Mouse (Mus musculus) small intestine, adult 2 months (tissue): ENCODE measurements around the gene Hmmr. TPM values are rescaled to one million over a fixed set of nuclear protein-coding genes. Genes with fewer than 3 reads are reported as not detected.
A peak's percentile ranks its signal among the peaks of the same experiment; 100 is the strongest.
"Not testable (repeated sequence)": the region's sequence is repeated elsewhere in the genome, so short reads cannot be mapped to it uniquely, and the experiment has no call there.

Source experiments
- H3K27ac ChIP-seq: fragments of 200-500 bp; 2 replicates; pipeline ENCODE4 v1.5.1; 2012; ENCODE audit warnings: low read depth, low read length, control low read depth, inconsistent platforms; ENCODE audit not compliant: insufficient read depth
- H3K27me3 ChIP-seq: fragments of 200-500 bp; 2 replicates; pipeline ENCODE4 v1.6.1; 2012; ENCODE audit warnings: mild to moderate bottlenecking, moderate library complexity, low read length, inconsistent platforms; ENCODE audit not compliant: control insufficient read depth, insufficient read depth
- H3K36me3 ChIP-seq: fragments of 200-500 bp; 2 replicates; pipeline ENCODE4 v1.6.1; 2012; ENCODE audit warnings: mild to moderate bottlenecking, low read length, control low read depth, inconsistent platforms; ENCODE audit not compliant: control insufficient read depth, insufficient read depth
- H3K4me1 ChIP-seq: fragments of 200-500 bp; 2 replicates; pipeline ENCODE4 v1.6.1; 2012; ENCODE audit warnings: low read length, inconsistent platforms, mixed read lengths; ENCODE audit not compliant: control insufficient read depth, insufficient read depth, insufficient read length
- H3K4me3 ChIP-seq: fragments of 200-500 bp; 2 replicates; pipeline ENCODE4 v1.5.1; 2012; ENCODE audit warnings: low read depth, mild to moderate bottlenecking, control low read depth, inconsistent platforms, low read length, moderate library complexity
- CTCF ChIP-seq: fragments of 200-500 bp; IDR thresholded peaks from 2 replicates; pipeline ENCODE4 v1.5.1; 2012; ENCODE audit warnings: low read depth, mild to moderate bottlenecking, control low read depth, inconsistent platforms, low read length, moderate library complexity, mixed read lengths; ENCODE audit not compliant: insufficient replicate concordance, insufficient read length; ENCODE audit errors: extremely low read depth
- POLR2A ChIP-seq: fragments of 200-500 bp; IDR thresholded peaks from 2 replicates; pipeline ENCODE4 v1.6.1; 2012; ENCODE audit warnings: low read depth, mild to moderate bottlenecking, control low read depth, inconsistent platforms, low read length, moderate library complexity
- WGBS: fragments of 180-500 bp; shearing (Covaris S2); methylation state at CpG from one replicate; pipeline ENCODE4 v1.1.7; 2018; 5-methylcytosine and 5-hydroxymethylcytosine counted together
- polyA plus RNA-seq: library from polyadenylated mRNA; depleted of rRNA; stranded (reverse); fragments of >200 nt; gene quantifications from 2 replicates; pipeline ENCODE4 v1.2.3, GENCODE M21; 2012

Hmmr gene
- polyA plus RNA-seq, 1 experiment = 1.8 TPM

DNA sequence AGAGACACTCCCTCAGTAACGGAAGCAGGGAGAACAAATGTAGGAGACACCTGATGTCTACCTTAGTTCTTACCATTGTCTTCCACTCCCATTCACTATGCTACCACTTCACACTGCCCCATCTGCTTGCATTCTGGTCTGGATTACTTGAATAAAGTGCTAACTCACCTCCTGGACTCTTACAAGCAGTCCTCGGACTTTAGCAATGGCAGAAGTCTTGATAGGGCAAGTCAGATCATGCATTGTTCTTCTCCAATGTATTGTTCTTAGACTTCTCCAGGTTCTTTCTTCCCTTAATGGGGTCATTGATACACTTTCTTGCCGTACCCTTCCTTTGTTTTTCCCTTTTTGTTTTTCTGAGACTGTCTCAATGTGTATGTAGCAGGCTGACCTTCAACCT lies 4.1 kb upstream of the Hmmr start:
- TF ChIP-seq POLR2A (no peak), CTCF (no peak)
- H3K27ac ChIP-seq = no peak overlapping the region
- no peaks in the 10 kb centered on the region for H3K27me3 ChIP-seq
- H3K4me1 ChIP-seq = no peaks in the 10 kb centered on the region
- H3K4me3 ChIP-seq = no peak overlapping the region
- H3K36me3 ChIP-seq = peaks cover 31% of the 10 kb centered on the region
- WGBS = 88% methylated on average over 3 of the region's 3 CpGs

- Histone ChIP-seq H3K4me1 (0 out of 2 replicates have a peak, but pooled peaks cover 2% of the 10 kb centered on the region), H3K27me3 (no peaks in the 10 kb centered on the region), H3K36me3 (peaks cover 22% of the 10 kb centered on the region), H3K4me3 (peak overlapping the region; percentile 73), H3K27ac (no peak overlapping the region)
- WGBS = 1% methylated on average over 11 of the region's 11 CpGs
- TF ChIP-seq CTCF (no peak), POLR2A (no peak)
These were observed 1.1 kb upstream of the Hmmr start for GRCm38 (mm10) chr11:40734251-40734752.

GRCm38 (mm10) chr11:40732997-40733338 lies 254 bp downstream of the Hmmr start:
- under 1% methylated on average over 14 of the region's 14 CpGs for WGBS
- Histone ChIP-seq H3K4me3 (peak overlapping the region; percentile 61), H3K4me1 (0 out of 2 replicates have a peak, but pooled peaks cover 2% of the 10 kb centered on the region), H3K27me3 (no peaks in the 10 kb centered on the region), H3K27ac (no peak overlapping the region), H3K36me3 (peaks cover 13% of the 10 kb centered on the region)
- no peak for TF ChIP-seq CTCF

DNA sequence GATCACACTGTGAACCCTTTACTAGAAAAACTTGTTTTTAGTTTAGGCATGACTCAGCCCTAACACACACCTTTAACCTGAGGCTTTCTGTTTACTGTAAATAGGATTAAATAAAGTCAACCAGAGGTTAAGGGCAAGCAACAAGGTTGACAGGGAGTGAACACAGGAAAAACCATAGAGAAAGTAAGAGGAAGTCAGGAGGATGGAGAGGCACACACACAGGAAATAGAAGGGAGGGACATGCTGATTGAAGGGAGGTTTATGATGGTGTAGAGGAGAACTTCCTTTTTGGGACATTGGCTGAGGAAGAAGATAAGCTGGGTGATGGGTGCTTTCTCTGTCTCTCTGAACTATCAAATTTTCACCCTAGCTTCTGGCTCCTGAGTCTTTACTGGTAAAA lies 14.9 kb downstream of the Hmmr start:
- TF ChIP-seq POLR2A (no peak), CTCF (no peak)
- Histone ChIP-seq H3K27me3 (no peaks in the 10 kb centered on the region), H3K4me1 (no peaks in the 10 kb centered on the region), H3K27ac (no peak overlapping the region), H3K36me3 (peaks cover 12% of the 10 kb centered on the region), H3K4me3 (no peak overlapping the region)

DNA sequence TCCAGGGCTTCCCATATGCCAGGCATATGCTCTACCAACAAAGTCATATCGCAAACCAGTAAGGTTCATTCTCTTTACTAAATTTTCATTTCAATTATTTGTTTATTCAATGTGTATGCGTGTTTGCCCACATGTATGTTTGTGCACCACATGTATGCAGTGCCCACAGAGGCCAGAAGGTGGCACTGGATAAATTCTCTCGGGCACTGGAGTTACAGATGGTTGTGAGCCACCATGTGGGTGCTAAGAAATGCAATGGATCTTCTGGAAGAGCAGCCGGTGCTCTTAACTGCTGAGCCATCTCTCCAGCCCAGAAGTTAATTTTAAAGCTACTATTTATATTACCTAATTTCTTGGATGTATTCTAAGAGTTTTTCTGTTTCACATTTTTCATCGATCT lies 17.7 kb downstream of the Hmmr start:
- H3K4me3 ChIP-seq = no peak overlapping the region
- no peak for TF ChIP-seq POLR2A
- TF ChIP-seq CTCF = no peak
- H3K27ac ChIP-seq = no peak overlapping the region
- no peaks in the 10 kb centered on the region for H3K4me1 ChIP-seq
- H3K27me3 ChIP-seq = no peaks in the 10 kb centered on the region
- WGBS = 95% methylated on average over 5 of the region's 5 CpGs
- peaks cover 9% of the 10 kb centered on the region for H3K36me3 ChIP-seq

DNA sequence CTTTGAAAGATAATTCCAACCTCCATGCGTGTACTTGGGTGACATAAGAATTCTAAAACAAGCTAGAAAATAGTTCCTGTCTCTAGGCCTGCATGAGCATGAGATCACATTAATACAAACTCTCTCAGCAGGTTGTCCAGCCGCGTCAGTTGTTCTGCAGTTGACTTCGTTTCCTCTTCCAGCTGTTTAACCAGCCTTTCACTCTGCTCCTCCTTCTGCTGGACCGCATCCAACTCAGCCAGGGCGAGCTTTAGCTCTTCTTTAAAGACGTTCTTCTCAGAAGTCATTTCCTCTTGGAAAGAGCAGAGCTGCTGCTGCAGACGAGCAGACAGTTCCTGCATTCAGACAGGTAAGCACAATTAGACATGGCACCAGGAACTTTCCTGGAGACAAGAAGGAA lies 19.4 kb downstream of the Hmmr start:
- 36% methylated on average over 8 of the region's 8 CpGs for WGBS
- no peaks in the 10 kb centered on the region for H3K27me3 ChIP-seq
- no peak overlapping the region for H3K4me3 ChIP-seq
- H3K27ac ChIP-seq = no peak overlapping the region
- no peaks in the 10 kb centered on the region for H3K4me1 ChIP-seq
- H3K36me3 ChIP-seq = peaks cover 10% of the 10 kb centered on the region
- TF ChIP-seq CTCF = no peak
- TF ChIP-seq POLR2A = no peak

DNA sequence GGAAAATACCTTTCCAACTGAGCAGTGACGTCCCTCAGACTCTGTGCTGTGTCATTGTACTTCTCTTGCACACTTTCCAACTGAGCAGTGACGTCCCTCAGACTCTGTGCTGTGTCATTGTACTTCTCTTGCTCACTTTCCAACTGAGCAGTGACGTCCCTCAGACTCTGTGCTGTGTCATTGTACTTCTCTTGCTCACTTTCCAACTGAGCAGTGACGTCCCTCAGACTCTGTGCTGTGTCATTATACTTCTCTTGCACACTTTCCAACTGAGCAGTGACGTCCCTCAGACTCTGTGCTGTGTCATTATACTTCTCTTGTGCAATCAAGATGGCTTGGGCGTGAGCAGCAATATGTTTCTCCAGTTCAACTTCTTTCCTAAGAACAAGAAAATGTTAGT lies 23.3 kb downstream of the Hmmr start:
- H3K4me1 ChIP-seq, H3K4me3 ChIP-seq, H3K27me3 ChIP-seq, H3K27ac ChIP-seq: not testable (repeated sequence)
- peaks cover 14% of the 10 kb centered on the region for H3K36me3 ChIP-seq
- WGBS = 90% methylated on average over 6 of the region's 6 CpGs

DNA sequence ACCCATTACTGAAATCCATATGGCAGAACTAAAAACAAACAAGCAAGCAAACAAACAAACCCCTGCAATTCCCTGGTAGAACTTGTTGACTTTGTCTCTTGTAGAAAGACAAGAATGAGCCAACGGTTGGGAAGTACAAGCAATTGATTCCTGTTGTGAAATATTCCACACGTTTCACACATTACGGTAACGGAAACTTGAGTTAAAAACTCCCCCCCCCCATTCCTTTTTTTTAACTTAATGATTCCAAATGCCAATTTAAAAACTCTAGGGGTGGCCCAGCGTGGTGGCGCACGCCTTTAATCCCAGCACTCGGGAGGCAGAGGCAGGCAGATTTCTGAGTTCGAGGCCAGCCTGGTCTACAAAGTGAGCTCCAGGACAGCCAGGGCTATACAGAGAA lies 38.1 kb downstream of the Hmmr start, which contains the start of gene Mat2b:
TSS of gene Mat2b (minus strand) at position 101 of the 400 bp plus-strand sequence.
- 0 out of 2 replicates have a peak, but pooled peaks cover 2% of the 10 kb centered on the region for H3K36me3 ChIP-seq
- peak within 1 kb of the TSS; percentile 98 for H3K27ac ChIP-seq
- H3K27me3 ChIP-seq = no peaks in the 10 kb centered on the region
- H3K4me1 ChIP-seq = peaks cover 9% of the 10 kb centered on the region; the same call in 1 of the 2 replicates
- WGBS = 75% methylated on average over 9 of the region's 9 CpGs
- peak within 1 kb of the TSS; percentile 84 for H3K4me3 ChIP-seq
- TF ChIP-seq POLR2A (no peak), CTCF (no peak)
